Mouse (Mus musculus): ENCODE results near the gene Pif1.

Gene Pif1

DNA sequence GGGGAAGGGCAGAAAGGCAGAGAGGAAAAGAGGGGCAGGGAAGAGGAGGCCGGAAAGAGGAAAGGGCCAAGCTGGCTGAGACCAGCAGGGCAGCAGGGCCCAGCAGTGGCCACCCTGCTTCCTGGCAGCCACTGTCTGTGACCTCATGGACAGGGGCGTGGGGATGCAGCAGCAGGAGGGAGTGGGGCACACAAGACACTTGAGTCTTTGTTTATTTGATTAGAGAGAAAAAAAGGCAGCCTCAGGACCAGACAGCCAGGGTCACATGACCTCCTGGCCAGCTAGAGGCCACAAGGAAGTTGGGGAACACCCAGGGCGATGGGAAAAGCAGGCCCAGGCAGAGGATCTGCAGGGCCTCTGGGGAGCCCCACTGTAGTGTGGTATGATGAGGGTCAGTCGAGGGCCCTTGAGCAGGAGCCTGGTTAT is 24.9 kb upstream of the Pif1 start:
- peak; percentile 33 for DNase-seq

DNA sequence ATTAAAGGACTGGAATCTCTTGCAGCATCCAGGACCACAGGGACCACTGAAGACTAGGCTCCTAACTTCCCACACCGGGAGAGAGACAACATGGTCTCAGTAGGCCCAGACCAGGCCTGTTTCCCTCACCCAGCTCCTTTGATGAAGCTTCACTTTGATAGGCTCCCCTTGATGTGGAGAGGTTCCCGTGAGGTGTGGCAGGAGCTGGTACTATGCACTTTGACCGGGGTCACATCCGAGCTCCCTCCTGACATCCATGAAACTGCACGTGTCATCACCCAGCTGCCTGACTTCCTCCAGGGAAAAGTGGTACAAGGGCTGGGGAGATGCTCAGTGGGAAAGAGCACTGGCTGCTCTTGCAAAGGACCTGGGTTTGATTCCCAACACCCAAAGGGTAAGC is 23.9 kb upstream of the Pif1 start:
- no peak for DNase-seq

DNA sequence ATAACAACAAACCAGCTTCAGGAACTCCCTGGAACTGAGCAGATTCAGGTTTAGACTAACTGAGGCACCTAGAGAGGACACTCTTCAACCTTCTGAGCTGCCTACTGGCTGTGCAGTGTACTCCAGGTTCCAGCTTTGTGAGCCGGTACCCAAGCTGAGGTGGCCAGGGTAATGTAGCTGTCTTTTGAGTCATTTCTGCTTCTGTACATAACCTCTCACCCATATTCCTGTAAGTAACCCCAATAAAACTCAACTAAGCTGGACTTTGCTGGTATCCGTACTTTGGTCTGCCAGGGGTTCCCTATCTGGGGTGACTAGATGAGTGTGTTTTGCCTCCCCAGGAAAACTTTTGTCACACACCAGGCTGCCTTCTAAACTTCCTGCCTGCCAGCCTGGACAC is 22.3 kb upstream of the Pif1 start:
- DNase-seq: no peak

GRCm38 (mm10) chr9:65568787-65569186 is 18.2 kb upstream of the Pif1 start:
- DNase-seq: no peak

GRCm38 (mm10) chr9:65569491-65569971 is 17.4 kb upstream of the Pif1 start:
- no peak for DNase-seq

DNA sequence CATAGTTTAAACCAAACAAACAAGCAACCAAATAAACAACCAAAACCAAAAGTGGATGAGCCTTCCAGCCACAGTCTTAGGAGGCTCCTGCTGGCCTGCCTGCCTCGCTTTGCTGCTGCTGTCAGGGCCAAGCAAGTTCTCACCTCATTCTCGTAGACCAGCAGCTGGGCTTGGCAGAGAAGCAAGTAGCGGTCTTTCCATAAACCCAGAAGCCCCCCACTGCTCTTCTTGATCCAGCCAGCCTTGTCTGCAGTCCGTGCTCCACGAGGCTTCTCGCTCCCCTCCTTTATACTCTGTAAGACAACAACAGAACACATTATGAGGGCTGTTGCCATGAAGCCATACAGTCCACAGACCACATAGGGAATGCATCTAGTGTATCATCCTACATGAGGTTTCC is 14.1 kb upstream of the Pif1 start:
- no peak for DNase-seq

DNA sequence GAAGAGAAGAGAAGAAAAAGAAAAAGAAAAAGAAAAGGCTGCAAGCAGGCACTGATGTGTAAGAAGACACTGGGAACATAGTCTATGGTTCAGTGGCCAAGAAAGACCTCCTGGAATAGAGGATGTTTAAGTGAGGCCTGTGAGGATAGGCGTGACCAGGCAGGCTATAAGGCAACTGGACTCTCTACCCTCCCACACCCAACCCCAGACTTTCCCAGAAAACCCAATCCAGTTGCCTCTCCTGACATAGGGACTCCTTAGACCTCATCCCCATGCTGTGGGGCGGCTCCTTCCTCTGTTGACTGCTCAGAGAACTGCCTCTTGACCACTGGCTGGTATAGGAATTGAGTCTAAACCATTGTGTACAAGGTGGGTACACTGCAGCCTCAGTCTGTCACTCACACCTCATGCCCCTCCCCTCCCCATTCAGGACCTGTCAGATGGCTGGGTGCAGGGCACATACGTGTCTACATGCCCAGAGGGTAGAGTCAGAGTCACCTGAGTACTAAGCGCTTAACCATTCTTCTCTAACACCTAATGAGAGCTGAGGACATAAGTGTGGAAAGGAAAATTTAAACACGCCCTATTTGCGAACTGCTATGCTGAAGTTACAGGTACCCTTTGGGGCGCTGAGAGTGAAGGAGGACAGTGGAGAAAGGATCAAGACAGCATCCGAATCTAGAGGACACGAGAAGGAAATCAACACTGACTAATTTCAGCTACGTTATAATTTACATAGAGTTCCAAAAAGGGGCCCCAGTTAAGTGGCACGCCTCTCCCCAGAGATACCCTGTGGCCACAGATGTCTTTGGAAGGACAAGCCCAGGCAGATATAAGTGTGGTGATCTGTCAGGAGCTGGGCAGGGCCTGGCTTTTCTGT is 12.2 kb upstream of the Pif1 start:
- DNase-seq: no peak

- no peak for DNase-seq
Observed at GRCm38 (mm10) chr9:65575393-65576196, 11.4 kb upstream of the Pif1 start.

DNA sequence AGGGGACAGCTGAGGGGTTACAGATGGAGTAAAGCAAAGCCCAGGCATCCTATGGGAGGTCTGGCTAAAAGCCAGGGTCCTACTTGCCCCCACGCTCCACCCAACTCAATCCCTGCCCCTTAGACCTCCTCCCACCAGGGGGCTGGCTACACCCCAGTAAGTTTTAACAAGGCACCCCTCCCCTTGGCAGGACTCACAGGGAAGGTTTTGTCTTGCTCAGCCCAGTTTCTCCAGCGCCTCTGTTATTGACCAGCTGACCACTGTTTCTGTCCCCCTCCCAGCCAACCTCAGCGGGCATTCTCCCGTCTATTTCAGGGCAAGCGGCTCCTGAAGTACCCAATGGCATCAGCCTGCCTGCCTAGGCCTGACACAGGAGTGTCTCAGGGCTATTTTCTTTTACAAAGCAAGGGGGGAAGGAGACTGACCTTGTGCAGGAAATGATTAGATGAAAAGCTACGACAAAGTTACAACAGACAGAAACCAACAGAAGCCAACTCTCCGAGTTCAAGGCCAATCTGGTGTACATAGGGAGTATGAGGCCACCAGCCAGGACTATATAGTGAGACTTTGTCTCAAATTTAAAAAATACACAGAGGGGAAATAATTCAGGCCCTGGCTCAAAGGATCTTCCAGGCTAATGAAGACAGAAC is 10.0 kb upstream of the Pif1 start:
- no peak for DNase-seq

GRCm38 (mm10) chr9:65577511-65578196 is 9.3 kb upstream of the Pif1 start:
- DNase-seq: no peak

DNA sequence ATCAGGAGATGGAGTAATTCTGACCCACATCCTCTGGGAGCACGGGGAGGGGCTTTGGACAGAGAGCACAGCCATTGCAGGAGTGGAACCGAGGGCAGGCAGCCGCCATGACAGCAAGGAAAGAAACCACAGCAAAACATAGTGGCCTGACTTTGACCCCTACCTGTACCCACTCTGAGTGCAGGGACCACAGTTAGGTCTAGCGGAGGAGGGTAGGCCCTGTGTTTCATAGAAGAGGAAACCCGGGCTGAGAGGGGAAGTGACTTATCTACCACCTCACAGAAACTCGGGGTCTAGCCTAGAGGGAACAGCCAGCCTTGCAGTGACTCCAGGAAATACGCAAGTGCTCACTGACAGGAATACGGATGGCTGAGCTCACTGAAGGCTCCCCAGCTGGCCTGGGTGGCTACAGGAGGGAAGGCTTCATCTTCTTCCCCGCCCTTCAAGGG is 8.1 kb upstream of the Pif1 start:
- peak; percentile 42 for DNase-seq

GRCm38 (mm10) chr9:65579781-65580371 is 7.1 kb upstream of the Pif1 start, which contains the start of gene Plekho2:
Plekho2 (minus strand) TSS chr9:65580040.
- peak; percentile 91 for DNase-seq

DNA sequence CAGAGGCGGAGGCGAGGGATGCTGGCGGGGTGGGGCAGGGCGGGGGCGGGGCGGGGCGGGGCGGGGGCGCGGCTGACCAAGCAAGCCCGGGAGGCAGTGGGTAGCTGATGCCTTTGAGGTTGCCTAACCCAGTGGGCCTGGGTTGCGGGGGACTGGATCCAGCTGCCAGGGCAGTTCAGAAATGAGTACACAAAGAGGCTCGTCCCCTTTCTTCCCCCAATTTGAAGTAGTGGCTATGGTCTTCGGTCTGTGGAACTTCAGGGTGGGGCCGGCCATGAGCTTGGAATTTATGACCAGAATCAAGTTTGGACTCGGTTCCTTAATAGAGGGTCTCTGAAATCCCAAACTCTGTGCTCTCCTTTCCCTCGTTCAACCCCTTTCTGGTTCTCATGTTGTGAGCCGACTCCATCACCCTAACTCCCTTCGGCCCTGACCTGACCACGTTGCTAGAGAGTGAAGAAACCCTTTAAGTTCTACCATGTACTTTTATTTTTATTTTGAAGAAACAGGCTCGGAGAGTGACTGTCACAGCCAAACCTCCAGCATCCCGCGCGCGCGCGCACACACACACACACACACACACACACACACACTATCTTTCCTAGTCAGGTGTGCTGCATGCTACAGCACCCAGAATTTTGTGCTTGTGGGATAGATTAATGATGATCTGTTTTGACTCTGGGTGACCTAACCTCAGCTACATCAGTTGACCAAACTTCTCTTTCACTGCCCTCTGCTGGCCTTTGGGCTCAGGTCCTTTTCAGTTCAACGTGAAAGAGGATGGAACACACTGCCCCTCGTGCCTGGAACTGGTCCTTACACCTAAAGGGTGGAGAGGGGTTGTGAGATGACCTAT is 6.3 kb upstream of the Pif1 start:
- peak; percentile 85 for DNase-seq

DNA sequence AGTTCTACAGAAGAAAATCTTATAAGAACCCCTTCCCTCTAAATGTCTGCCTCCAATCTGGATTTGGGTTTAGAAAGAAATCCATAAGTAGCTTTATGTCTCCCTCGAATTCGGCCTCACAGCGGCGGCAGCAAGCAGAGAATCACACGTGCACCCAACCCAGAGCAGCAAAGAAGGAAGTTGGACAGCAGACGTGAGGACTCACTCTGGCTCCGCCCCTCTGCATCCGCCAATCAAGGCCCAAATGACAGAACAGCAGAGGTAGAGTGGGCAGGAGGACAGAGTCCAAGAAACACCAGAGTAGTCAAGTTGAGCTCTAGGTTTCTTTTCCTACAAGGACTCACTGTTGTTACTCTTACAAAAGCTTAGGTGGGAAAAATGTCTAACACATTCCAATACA is 3.9 kb upstream of the Pif1 start:
- DNase-seq: peak; percentile 48

DNA sequence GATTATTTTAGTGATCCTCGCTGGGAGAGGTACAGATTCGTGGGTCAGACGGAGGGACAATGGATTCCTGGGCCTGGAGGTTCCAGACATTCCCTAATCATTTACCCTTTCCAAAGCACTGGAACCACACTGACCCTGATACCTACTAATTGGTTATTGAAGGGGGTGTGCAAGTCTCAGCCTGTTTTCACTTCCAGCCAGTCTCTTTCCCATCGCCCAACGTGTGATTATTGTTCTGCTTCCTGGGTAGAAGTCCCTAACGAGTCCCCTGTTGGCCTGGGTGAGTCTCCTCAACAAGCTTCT is 261 bp downstream of the Pif1 start:
- no peak for DNase-seq

GRCm38 (mm10) chr9:65587573-65588358 is 806 bp downstream of the Pif1 start:
- DNase-seq: no peak

GRCm38 (mm10) chr9:65589091-65589490 is 2.1 kb downstream of the Pif1 start:
- no peak for DNase-seq

DNA sequence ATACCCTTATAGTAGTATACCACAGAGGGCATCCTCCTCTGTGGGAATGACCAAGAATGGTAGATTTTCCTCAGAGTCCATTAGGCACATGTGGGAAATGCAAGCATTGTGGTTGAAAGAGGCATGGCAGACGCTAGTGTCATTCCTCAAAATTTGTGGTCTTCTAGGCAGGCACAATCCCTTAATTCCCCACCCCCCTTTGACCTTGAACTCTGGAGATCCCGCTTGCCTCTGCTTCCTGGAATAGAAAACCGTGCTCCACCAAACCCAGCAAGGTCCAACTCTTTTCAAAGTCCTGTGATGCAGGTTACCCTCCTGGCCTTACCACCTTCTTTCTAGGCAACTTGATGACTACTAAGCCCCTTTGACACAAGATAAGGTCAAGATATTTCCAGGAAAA is 5.8 kb downstream of the Pif1 start:
- no peak for DNase-seq

DNA sequence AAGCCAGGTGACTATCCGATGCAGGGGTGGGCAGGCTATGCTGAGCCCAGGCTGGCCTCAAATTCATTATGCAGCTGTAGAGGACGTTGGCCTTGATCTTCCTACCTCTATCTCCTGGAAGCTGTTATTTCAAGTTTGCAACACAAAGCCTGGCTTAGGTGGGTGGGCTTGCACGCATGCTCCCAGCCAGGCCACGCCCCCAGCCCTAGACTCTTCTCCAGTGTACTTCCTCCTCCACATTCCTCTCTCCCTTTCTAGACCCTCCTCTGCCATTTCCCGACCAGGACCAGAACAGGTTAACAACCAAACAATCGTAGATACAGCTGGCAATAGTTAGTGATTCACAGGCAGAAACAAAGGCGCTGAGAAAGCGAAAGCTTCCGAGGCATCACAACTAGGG is 6.6 kb downstream of the Pif1 start:
- DNase-seq: no peak

GRCm38 (mm10) chr9:65598765-65599249 is 11.8 kb downstream of the Pif1 start:
- DNase-seq: peak; percentile 36
